Mouse (Mus musculus) activated CD4-positive, CD25-positive, alpha-beta regulatory T cell, adult 9 weeks (primary cell): Measurements from ENCODE around the gene Ctu1. TPM values are rescaled to one million over a fixed set of nuclear protein-coding genes. Genes with fewer than 3 reads are reported as not detected.

Experiments used
- polyA plus RNA-seq: library from polyadenylated mRNA; unstranded; fragments of 100-300 nt; shearing (Covaris generic); gene quantifications from one replicate; pipeline ENCODE4 v1.2.1, GENCODE M21; 2017

Gene Ctu1
- polyA plus RNA-seq: 3.6 TPM

DNA sequence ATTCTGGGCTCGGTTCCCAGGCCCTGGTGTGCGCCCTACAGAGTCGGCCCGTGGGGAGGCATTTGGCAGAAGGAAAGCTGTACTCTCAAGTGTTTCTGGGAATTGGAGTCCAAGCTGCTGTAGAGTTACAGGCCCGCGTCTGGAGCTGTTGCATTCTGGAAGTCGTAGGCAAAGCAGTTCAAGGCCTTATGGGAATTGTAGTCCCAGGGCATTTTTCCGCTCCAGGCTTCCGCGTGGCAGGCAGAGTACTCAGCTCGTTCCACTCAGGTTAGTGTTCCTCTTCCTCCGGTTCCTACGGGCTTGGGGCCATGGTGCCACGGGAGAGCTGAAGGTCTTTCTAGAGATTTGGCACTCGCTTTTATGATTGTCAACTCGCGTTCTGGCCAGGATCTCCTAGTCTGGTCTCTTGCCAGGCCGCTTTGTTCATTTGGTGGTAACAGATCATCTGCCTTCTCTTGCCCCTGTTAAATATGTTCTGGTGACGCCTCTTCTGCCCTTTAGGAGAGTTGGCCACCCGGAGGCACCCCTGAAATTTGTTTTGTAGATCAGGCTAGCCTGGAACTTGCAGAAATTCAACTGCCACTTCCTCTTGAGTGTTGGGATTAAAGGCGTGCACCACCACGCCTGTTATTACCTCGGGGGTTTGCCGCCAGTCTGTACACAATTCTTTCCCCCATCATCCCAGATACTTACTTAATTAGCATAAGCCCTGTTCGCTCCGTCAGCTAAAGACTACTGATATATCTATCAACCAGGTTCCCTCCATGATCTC is at the start of gene Ctu1:
Ctu1 (plus strand) TSS at position 208 of the 772 bp plus-strand sequence.

DNA sequence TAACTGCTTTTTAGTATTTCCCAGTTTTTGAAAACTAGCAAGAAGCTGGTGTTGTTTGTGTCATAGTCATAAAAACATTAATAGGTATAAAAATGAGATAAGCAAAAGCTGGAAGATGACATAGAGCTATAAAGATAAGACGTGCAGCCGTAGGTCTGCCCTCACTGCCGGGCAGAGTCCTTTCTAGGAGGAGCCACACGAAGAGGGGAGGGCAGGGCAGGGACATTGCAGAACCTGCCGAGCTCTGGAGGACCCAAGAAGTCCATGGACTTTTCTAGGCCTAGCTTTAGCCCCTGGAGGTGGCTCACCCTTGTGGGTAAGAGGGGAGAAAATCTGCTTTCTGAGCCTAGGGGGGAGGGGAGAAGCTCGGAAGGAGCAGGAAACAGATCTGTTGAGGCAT is 37.3 kb upstream of the Ctu1 start, which contains the start of gene Ceacam18:
Ceacam18 (plus strand) TSS at position 208 of the 400 bp plus-strand sequence.

DNA sequence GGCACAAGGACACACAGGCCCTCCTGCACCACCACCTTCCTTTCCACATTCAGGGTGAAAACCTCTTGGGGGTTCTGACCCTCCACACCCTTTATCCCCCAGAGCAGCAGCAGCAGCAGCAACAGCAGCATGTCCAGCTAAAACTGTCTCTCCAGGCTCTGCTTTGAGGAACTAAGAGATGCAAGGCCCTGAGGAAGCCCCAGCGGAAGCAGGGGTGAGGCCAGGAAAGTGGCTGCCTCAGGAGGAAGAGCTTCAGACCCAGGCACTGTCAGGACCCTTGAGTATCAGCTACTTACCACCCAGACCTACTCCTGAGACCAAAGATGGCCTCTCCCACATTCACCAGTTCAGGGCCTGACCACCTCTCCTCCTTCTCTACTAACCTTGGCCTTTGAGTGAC is 11.8 kb upstream of the Ctu1 start, which contains the start of gene Siglece:
Siglece (minus strand) TSS at position 160 of the 400 bp plus-strand sequence.

DNA sequence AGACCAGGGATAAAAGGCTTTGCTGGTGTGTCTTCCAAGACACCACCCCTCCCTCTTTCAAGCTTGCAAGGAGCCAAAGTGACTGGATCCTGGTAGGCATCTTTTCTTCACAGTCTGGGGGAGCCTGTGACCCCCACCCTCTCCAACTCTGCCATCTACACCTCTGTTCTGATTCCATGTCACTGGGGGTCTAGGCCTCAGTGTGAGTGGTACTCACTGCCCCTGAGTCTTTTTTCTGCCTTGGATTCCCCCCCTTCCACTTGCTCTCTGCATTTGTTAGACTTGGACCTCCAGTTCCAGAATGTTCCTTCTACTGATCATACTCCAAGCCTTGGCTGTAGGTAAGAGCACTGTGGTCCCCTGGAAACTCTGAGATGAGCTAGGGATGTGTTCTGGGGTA is 18.3 kb downstream of the Ctu1 start, which contains the start of gene Klk14:
Klk14 (plus strand) TSS at position 301 of the 400 bp plus-strand sequence.

DNA sequence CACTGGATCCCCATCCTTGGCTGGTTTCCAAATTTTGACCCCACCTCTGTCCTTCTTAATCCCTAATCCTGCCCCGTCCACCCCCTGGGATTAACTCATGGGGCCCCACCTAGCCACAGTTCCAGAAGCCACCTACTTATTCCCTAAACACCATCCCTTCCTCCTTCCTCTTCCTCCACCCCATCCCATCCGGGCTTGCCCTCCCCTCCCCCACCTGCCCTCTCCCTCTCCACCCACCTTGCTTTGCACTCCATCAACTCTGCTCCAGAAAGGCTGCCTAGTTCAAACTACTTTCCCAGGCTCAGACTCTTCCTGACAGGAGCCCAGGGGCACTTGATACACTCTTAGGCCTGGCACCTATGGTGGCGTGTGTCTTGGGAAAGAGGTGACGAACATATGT is 40.5 kb downstream of the Ctu1 start, which contains the start of gene Klk13:
Klk13 (plus strand) TSS at position 301 of the 400 bp plus-strand sequence.

Other genes starting within 250 kb of the Ctu1 start
- gene Lim2, start 244.3 kb upstream of the Ctu1 start, polyA plus RNA-seq: not detected
- 186 TPM for gene Nkg7, start 234.9 kb upstream of the Ctu1 start, polyA plus RNA-seq
- gene Cldnd2, start 231.2 kb upstream of the Ctu1 start, polyA plus RNA-seq: not detected
- 153 TPM for gene Etfb, start 227.9 kb upstream of the Ctu1 start, polyA plus RNA-seq
- not detected for gene Gm45233, start 227.9 kb upstream of the Ctu1 start, polyA plus RNA-seq
- 3.5 TPM for gene Vsig10l, start 208.9 kb upstream of the Ctu1 start, polyA plus RNA-seq
- gene Iglon5, start 181.9 kb upstream of the Ctu1 start, polyA plus RNA-seq: not detected
- not detected for gene 4931406B18Rik, start 166.1 kb upstream of the Ctu1 start, polyA plus RNA-seq
- gene Cd33, start 127.6 kb upstream of the Ctu1 start, polyA plus RNA-seq: 0.29 TPM
- 5.5 TPM for gene Zfp658, start 109.8 kb upstream of the Ctu1 start, polyA plus RNA-seq
- 13.9 TPM for gene Zfp719, start 92.4 kb upstream of the Ctu1 start, polyA plus RNA-seq
- gene Zfp819, start 64.8 kb upstream of the Ctu1 start, polyA plus RNA-seq: not detected
- not detected for gene Ceacam18, start 37.3 kb upstream of the Ctu1 start, polyA plus RNA-seq
- 1.4 TPM for gene Siglece, start 11.9 kb upstream of the Ctu1 start, polyA plus RNA-seq
- gene Klk14, start 18.4 kb downstream of the Ctu1 start, polyA plus RNA-seq: not detected
- not detected for gene Klk13, start 40.6 kb downstream of the Ctu1 start, polyA plus RNA-seq
- gene Klk12, start 96.9 kb downstream of the Ctu1 start, polyA plus RNA-seq: not detected
- gene Klk11, start 102.6 kb downstream of the Ctu1 start, polyA plus RNA-seq: 0.38 TPM
- not detected for gene Klk10, start 109.0 kb downstream of the Ctu1 start, polyA plus RNA-seq
- 0.43 TPM for gene Klk9, start 119.9 kb downstream of the Ctu1 start, polyA plus RNA-seq
- gene Klk8, start 125.6 kb downstream of the Ctu1 start, polyA plus RNA-seq: 144 TPM
- gene Klk7, start 139.3 kb downstream of the Ctu1 start, polyA plus RNA-seq: 0.24 TPM
- not detected for gene Klk6, start 152.5 kb downstream of the Ctu1 start, polyA plus RNA-seq
- gene Klk5, start 170.0 kb downstream of the Ctu1 start, polyA plus RNA-seq: not detected
- not detected for gene Klk4, start 209.1 kb downstream of the Ctu1 start, polyA plus RNA-seq